Mouse (Mus musculus) liver, embryonic 13.5 days (tissue): ENCODE measurements around the gene Slc39a11. TPM values are rescaled to one million over a fixed set of nuclear protein-coding genes. Genes with fewer than 3 reads are reported as not detected.

ENCODE experiments used
- ATAC-seq: fragments of 200-750 bp; cut with Nextera tagmentation; 2 replicates; pipeline ENCODE4 v1.8.0; 2017; ENCODE audit warnings: low read depth, mild to moderate bottlenecking, moderate number of reproducible peaks, moderate library complexity
- DNase-seq: peaks from one replicate; pipeline ENCODE4 v3.0.0; 2022
- H3K27ac ChIP-seq: fragments of 300-500 bp; sonication (generic); 2 replicates; pipeline ENCODE4 v1.5.1; 2015; ENCODE audit warnings: moderate library complexity, mild to moderate bottlenecking, inconsistent platforms
- H3K27me3 ChIP-seq: fragments of 300-500 bp; sonication (generic); 2 replicates; pipeline ENCODE4 v1.6.1; 2015; ENCODE audit warnings: mild to moderate bottlenecking, inconsistent platforms
- H3K36me3 ChIP-seq: fragments of 300-500 bp; sonication (generic); 2 replicates; pipeline ENCODE4 v1.6.1; 2015; ENCODE audit warnings: mild to moderate bottlenecking, inconsistent platforms
- H3K4me1 ChIP-seq: fragments of 300-500 bp; sonication (generic); replicated peaks from 2 replicates; pipeline ENCODE4 v1.6.1; 2015; ENCODE audit warnings: inconsistent platforms
- H3K4me2 ChIP-seq: fragments of 300-500 bp; sonication (generic); 2 replicates; pipeline ENCODE4 v1.6.1; 2015; ENCODE audit warnings: inconsistent platforms, mild to moderate bottlenecking, moderate library complexity
- H3K4me3 ChIP-seq: fragments of 300-500 bp; sonication (generic); replicated peaks from 2 replicates; pipeline ENCODE4 v1.5.1; 2015; ENCODE audit warnings: mild to moderate bottlenecking, inconsistent platforms
- H3K9ac ChIP-seq: fragments of 300-500 bp; sonication (generic); 2 replicates; pipeline ENCODE4 v1.6.1; 2015; ENCODE audit warnings: mild to moderate bottlenecking, inconsistent platforms
- H3K9me3 ChIP-seq: fragments of 300-500 bp; sonication (generic); replicated peaks from 2 replicates; pipeline ENCODE4 v1.6.1; 2016; ENCODE audit warnings: inconsistent platforms
- WGBS: fragments of 180-500 bp; shearing (Covaris S2); methylation state at CpG from one replicate; pipeline ENCODE4 v1.1.7; 2015; ENCODE audit not compliant: insufficient replicate concordance; 5-methylcytosine and 5-hydroxymethylcytosine counted together
- polyA plus RNA-seq: library from polyadenylated mRNA; unstranded; fragments of >200 nt; fragmentation: Nextera tagmentation; extraction: Ambion mirVana; gene quantifications from 2 replicates; pipeline ENCODE4 v1.2.1, GENCODE M21; 2015

Slc39a11 gene
- polyA plus RNA-seq, 1 experiment from 2014 or later = 15.0 TPM

GRCm38 (mm10) chr11:113330061-113330591 is 319.8 kb downstream of the Slc39a11 start:
- Histone ChIP-seq H3K27me3 (no peaks in the 10 kb centered on the region), H3K4me1 (no peaks in the 10 kb centered on the region), H3K4me3 (no peak overlapping the region), H3K9ac (no peak overlapping the region), H3K36me3 (no peaks in the 10 kb centered on the region), H3K4me2 (no peak overlapping the region), H3K27ac (no peak overlapping the region), H3K9me3 (no peaks in the 10 kb centered on the region)
- DNase-seq (no peak), ATAC-seq (no peak)
- 71% methylated on average over 13 of the region's 13 CpGs for WGBS

GRCm38 (mm10) chr11:113327499-113328062 is 322.3 kb downstream of the Slc39a11 start:
- no peak overlapping the region for H3K4me3 ChIP-seq
- H3K27ac ChIP-seq = no peak overlapping the region
- H3K4me2 ChIP-seq = no peak overlapping the region
- H3K4me1 ChIP-seq = no peaks in the 10 kb centered on the region
- no peaks in the 10 kb centered on the region for H3K36me3 ChIP-seq
- no peak overlapping the region for H3K9ac ChIP-seq
- no peaks in the 10 kb centered on the region for H3K27me3 ChIP-seq
- DNase-seq (no peak), ATAC-seq (no peak)
- WGBS = 54% methylated on average over 3 of the region's 3 CpGs
- H3K9me3 ChIP-seq = no peaks in the 10 kb centered on the region

- Histone ChIP-seq H3K4me1 (no peaks in the 10 kb centered on the region), H3K36me3 (no peaks in the 10 kb centered on the region), H3K27me3 (no peaks in the 10 kb centered on the region), H3K4me3 (no peak overlapping the region), H3K9me3 (no peaks in the 10 kb centered on the region), H3K4me2 (peak overlapping the region; percentile 29; the same call in 1 of the 2 replicates), H3K9ac (no peak overlapping the region), H3K27ac (no peak overlapping the region)
- 28% methylated on average over 18 of the region's 18 CpGs for WGBS
- DNase-seq = peak; percentile 11
- no peak; the same call in 1 of the 2 replicates for ATAC-seq
Measured at GRCm38 (mm10) chr11:113326387-113327011, 323.4 kb downstream of the Slc39a11 start.

- no peaks in the 10 kb centered on the region for H3K36me3 ChIP-seq
- WGBS = 69% methylated on average over 3 of the region's 3 CpGs
- DNase-seq (no peak), ATAC-seq (peak; percentile 57; the same call in 1 of the 2 replicates)
- H3K9ac ChIP-seq = no peak overlapping the region
- H3K9me3 ChIP-seq = no peaks in the 10 kb centered on the region
- no peak overlapping the region for H3K4me3 ChIP-seq
- H3K4me2 ChIP-seq = no peak overlapping the region
- no peaks in the 10 kb centered on the region for H3K27me3 ChIP-seq
- no peak overlapping the region for H3K27ac ChIP-seq
- no peaks in the 10 kb centered on the region for H3K4me1 ChIP-seq
Measured at GRCm38 (mm10) chr11:113321601-113322000, 328.3 kb downstream of the Slc39a11 start.

GRCm38 (mm10) chr11:113309265-113309951 is 340.5 kb downstream of the Slc39a11 start:
- Histone ChIP-seq H3K4me2 (no peak overlapping the region), H3K4me3 (no peak overlapping the region), H3K4me1 (no peaks in the 10 kb centered on the region), H3K27me3 (no peaks in the 10 kb centered on the region), H3K9me3 (no peaks in the 10 kb centered on the region), H3K36me3 (no peaks in the 10 kb centered on the region), H3K27ac (no peak overlapping the region), H3K9ac (no peak overlapping the region)
- WGBS = 63% methylated on average over 10 of the region's 10 CpGs
- ATAC-seq (no peak), DNase-seq (no peak)

GRCm38 (mm10) chr11:113308256-113308941 is 341.5 kb downstream of the Slc39a11 start:
- H3K4me2 ChIP-seq = no peak overlapping the region
- H3K4me1 ChIP-seq = no peaks in the 10 kb centered on the region
- H3K36me3 ChIP-seq = no peaks in the 10 kb centered on the region
- whole genome bisulfite sequencing = 55% methylated on average over 4 of the region's 4 CpGs
- ATAC-seq (no peak), DNase-seq (no peak)
- H3K27me3 ChIP-seq = no peaks in the 10 kb centered on the region
- H3K4me3 ChIP-seq = no peak overlapping the region
- H3K9me3 ChIP-seq = no peaks in the 10 kb centered on the region
- H3K27ac ChIP-seq = no peak overlapping the region
- no peak overlapping the region for H3K9ac ChIP-seq

- Histone ChIP-seq H3K4me1 (no peaks in the 10 kb centered on the region), H3K9ac (no peak overlapping the region), H3K27me3 (no peaks in the 10 kb centered on the region), H3K9me3 (no peaks in the 10 kb centered on the region), H3K4me3 (no peak overlapping the region), H3K27ac (no peak overlapping the region), H3K4me2 (no peak overlapping the region), H3K36me3 (no peaks in the 10 kb centered on the region)
- DNase-seq (no peak), ATAC-seq (no peak)
- 54% methylated on average over 5 of the region's 5 CpGs for WGBS
Measured at GRCm38 (mm10) chr11:113303204-113303603, 346.7 kb downstream of the Slc39a11 start.

GRCm38 (mm10) chr11:113299492-113299891 is 350.4 kb downstream of the Slc39a11 start:
- Histone ChIP-seq H3K4me3 (no peak overlapping the region), H3K36me3 (no peaks in the 10 kb centered on the region), H3K4me1 (no peaks in the 10 kb centered on the region), H3K9ac (no peak overlapping the region), H3K4me2 (no peak overlapping the region), H3K27me3 (no peaks in the 10 kb centered on the region), H3K9me3 (no peaks in the 10 kb centered on the region), H3K27ac (no peak overlapping the region)
- WGBS = 79% methylated on average over 10 of the region's 10 CpGs
- ATAC-seq = no peak
- DNase-seq = no peak

- no peak for ATAC-seq
- Histone ChIP-seq H3K4me1 (no peaks in the 10 kb centered on the region), H3K9ac (no peak overlapping the region), H3K9me3 (no peaks in the 10 kb centered on the region), H3K27ac (no peak overlapping the region), H3K36me3 (no peaks in the 10 kb centered on the region), H3K4me2 (no peak overlapping the region), H3K27me3 (no peaks in the 10 kb centered on the region), H3K4me3 (no peak overlapping the region)
- DNase-seq = peak; percentile 20
- WGBS = 15% methylated on average over 2 of the region's 2 CpGs
Measured at GRCm38 (mm10) chr11:113297765-113298164, 352.1 kb downstream of the Slc39a11 start.

GRCm38 (mm10) chr11:113296912-113297625 is 352.8 kb downstream of the Slc39a11 start:
- Histone ChIP-seq H3K27ac (no peak overlapping the region), H3K9me3 (no peaks in the 10 kb centered on the region), H3K4me1 (no peaks in the 10 kb centered on the region), H3K9ac (no peak overlapping the region), H3K27me3 (no peaks in the 10 kb centered on the region), H3K36me3 (no peaks in the 10 kb centered on the region), H3K4me2 (no peak overlapping the region), H3K4me3 (no peak overlapping the region)
- WGBS = 77% methylated on average over 22 of the region's 22 CpGs
- ATAC-seq = no peak
- no peak for DNase-seq

- 39% methylated on average over 7 of the region's 7 CpGs for WGBS
- H3K9me3 ChIP-seq = no peaks in the 10 kb centered on the region
- no peak overlapping the region for H3K9ac ChIP-seq
- ATAC-seq (no peak), DNase-seq (no peak)
- H3K27me3 ChIP-seq = no peaks in the 10 kb centered on the region
- no peaks in the 10 kb centered on the region for H3K36me3 ChIP-seq
- H3K4me3 ChIP-seq = no peak overlapping the region
- 0 out of 2 replicates have a peak, but pooled peaks cover 5% of the 10 kb centered on the region for H3K4me1 ChIP-seq
- no peak overlapping the region for H3K4me2 ChIP-seq
- no peak overlapping the region for H3K27ac ChIP-seq
Measured at GRCm38 (mm10) chr11:113296162-113296561, 353.7 kb downstream of the Slc39a11 start.
